Mouse (Mus musculus) forebrain, postnatal 0 days (tissue): ENCODE measurements at regions not wholly inside any gene's neighbourhood (a gene's known extent, or its start where the extent isn't known, plus 50 kb on each side); places are given as distances from the start of the nearest gene placed in this dataset.

ENCODE experiments used
- ATAC-seq: fragments of 200-750 bp; cut with Nextera tagmentation; 2 replicates; pipeline ENCODE4 v1.8.0; 2017; ENCODE audit warnings: mild to moderate bottlenecking, moderate library complexity
- DNase-seq: peaks from one replicate; pipeline ENCODE4 v3.0.0-alpha.2; 2015
- H3K27ac ChIP-seq: fragments of 300-500 bp; sonication (generic); 2 replicates; pipeline ENCODE4 v1.5.1; 2014; ENCODE audit warnings: low read depth, mild to moderate bottlenecking, antibody characterized with exemption, low read length, moderate library complexity, mixed read lengths
- H3K27me3 ChIP-seq: fragments of 300-500 bp; sonication (generic); 2 replicates; pipeline ENCODE4 v1.6.1; 2014; ENCODE audit warnings: mild to moderate bottlenecking, low read length, mixed read lengths; ENCODE audit not compliant: insufficient read depth
- H3K36me3 ChIP-seq: fragments of 300-500 bp; sonication (generic); 2 replicates; pipeline ENCODE4 v1.6.1; 2014; ENCODE audit warnings: mild to moderate bottlenecking, moderate library complexity; ENCODE audit not compliant: insufficient read depth
- H3K4me1 ChIP-seq: fragments of 300-500 bp; sonication (generic); 2 replicates; pipeline ENCODE4 v1.6.1; 2014; ENCODE audit warnings: antibody characterized with exemption; ENCODE audit not compliant: insufficient read depth
- H3K4me2 ChIP-seq: fragments of 300-500 bp; sonication (generic); 2 replicates; pipeline ENCODE4 v1.6.1; 2014; ENCODE audit warnings: low read depth, mild to moderate bottlenecking, moderate library complexity
- H3K4me3 ChIP-seq: fragments of 300-500 bp; sonication (generic); 2 replicates; pipeline ENCODE4 v1.5.1; 2014; ENCODE audit warnings: low read depth, low read length, mixed read lengths
- H3K9ac ChIP-seq: fragments of 300-500 bp; sonication (generic); 2 replicates; pipeline ENCODE4 v1.6.1; 2014; ENCODE audit warnings: mild to moderate bottlenecking
- H3K9me3 ChIP-seq: fragments of 300-500 bp; sonication (generic); 2 replicates; pipeline ENCODE4 v1.6.1; 2016; ENCODE audit warnings: low read length
- CTCF ChIP-seq: sonication (generic); IDR thresholded peaks from 2 replicates; pipeline ENCODE4 v1.5.1; 2016; ENCODE audit warnings: antibody characterized with exemption, control low read depth, low read depth
- WGBS: fragments of 180-500 bp; shearing (Covaris S2); extraction: QIAGEN DNeasy Blood & Tissue Kit; methylation state at CpG from one replicate; pipeline ENCODE4 v1.1.7; 2014; 5-methylcytosine and 5-hydroxymethylcytosine counted together

DNA sequence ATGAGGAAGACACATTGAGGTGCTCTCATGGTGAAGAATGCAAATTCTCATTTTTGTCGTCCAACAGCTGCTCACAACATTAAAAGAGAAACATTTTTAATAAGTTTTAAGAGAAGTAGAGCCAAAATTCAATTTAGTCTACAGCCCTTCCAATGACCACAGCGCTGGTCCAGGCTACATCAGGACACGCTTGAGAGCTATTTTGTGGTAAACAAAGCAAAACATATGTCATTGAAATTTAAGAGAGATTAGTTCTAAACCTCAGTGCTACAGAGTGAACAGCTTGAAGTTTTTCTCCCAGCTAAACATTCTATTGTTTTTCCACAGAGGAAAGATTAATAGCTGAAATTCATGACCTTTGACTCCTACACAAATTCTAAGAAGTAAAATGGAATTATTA, 1820.8 kb upstream of the Acvr2a start:
- no peak overlapping the region for H3K4me3 ChIP-seq
- no peak overlapping the region for H3K9ac ChIP-seq
- H3K4me2 ChIP-seq: no peak overlapping the region
- 74% methylated on average over 3 of the region's 3 CpGs for WGBS
- no peaks in the 10 kb centered on the region for H3K36me3 ChIP-seq
- no peak overlapping the region for H3K27ac ChIP-seq
- H3K9me3 ChIP-seq: no peaks in the 10 kb centered on the region
- no peaks in the 10 kb centered on the region for H3K4me1 ChIP-seq
- DNase-seq (no peak), ATAC-seq (no peak)
- H3K27me3 ChIP-seq: no peaks in the 10 kb centered on the region
- no peak for TF ChIP-seq CTCF

DNA sequence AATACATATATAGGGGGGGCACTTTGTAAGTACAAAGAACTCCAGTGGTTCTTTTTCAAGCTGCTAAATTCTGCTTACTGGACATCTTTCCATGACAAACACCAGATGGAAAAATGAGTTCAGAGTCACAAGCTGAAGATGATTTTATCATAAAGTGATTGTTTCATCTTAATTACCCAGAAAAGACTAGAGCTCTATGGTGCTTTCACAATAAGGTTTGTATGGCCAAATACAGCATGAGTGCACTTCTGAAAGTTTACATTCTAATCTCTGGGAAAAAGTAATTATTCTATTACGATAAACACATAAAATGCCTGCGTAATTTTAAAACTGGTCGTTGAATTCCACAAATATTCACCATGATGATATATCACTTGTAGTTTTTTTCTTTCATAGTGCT, 1821.2 kb upstream of the Acvr2a start:
- Histone ChIP-seq H3K9me3 (no peaks in the 10 kb centered on the region), H3K4me1 (no peaks in the 10 kb centered on the region), H3K4me2 (no peak overlapping the region), H3K4me3 (no peak overlapping the region), H3K9ac (no peak overlapping the region), H3K27ac (no peak overlapping the region), H3K27me3 (no peaks in the 10 kb centered on the region), H3K36me3 (no peaks in the 10 kb centered on the region)
- no peak for ATAC-seq
- WGBS: 91% methylated on average over 3 of the region's 3 CpGs
- no peak for TF ChIP-seq CTCF
- no peak for DNase-seq

DNA sequence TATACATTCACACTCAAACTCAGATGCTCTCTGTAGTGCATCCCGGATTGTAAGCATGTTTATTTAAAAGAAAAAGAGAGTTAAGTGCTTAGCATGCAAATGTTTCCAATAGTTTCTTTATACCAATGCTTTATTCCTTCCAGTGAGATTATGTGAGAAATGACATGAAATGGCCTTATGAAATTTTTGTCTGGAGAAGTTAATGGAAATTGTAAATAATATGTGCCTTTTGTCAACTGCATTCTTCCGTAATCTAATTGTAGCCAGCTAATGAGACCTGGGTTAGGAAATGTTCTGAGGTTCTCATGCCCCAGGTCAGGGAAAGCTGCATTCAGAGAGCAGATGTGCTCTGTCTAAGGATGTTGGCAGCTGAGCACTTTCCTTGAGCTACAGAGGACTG, 1827.2 kb upstream of the Acvr2a start:
- H3K4me2 ChIP-seq: no peak overlapping the region
- ATAC-seq (no peak), DNase-seq (no peak)

DNA sequence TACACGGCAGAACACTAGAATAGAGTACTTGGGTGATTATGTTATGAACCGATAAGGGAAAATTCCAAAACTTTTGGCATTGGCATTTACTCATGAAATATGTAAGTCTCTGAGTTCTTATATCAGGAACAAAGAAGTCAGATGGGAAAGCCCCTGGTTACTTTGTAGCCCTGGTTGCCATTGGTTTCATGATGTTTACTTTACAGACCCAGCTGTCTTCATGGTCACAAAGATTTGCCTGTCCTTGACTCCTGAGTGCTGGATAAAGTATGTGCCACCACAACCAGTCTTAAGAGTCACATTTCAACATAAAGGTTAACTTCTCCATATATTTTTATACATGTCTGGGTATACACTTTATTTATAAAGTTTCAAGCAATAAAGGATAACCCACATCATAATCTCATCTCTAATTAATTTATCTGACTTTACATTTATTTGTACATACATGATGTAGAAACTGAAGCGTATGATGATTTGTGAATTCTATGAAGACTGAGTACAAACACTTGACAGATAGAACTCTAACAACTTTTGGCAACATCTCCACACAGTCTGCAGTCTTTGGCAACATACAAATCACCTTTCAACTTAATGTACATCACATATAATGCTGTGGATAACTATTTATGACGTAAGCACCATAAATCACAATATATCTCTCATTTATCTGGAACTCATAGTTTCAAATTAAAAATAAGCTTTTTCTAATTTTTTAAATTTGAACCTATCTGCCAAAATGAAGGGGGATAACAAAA, 1827.8 kb upstream of the Acvr2a start:
- ATAC-seq (no peak), DNase-seq (no peak)
- H3K36me3 ChIP-seq: no peaks in the 10 kb centered on the region
- H3K9me3 ChIP-seq: no peaks in the 10 kb centered on the region
- 89% methylated on average over 4 of the region's 4 CpGs for WGBS
- no peaks in the 10 kb centered on the region for H3K4me1 ChIP-seq
- H3K4me2 ChIP-seq: no peak overlapping the region
- no peak overlapping the region for H3K27ac ChIP-seq
- no peaks in the 10 kb centered on the region for H3K27me3 ChIP-seq
- no peak for TF ChIP-seq CTCF
- no peak overlapping the region for H3K9ac ChIP-seq
- H3K4me3 ChIP-seq: no peak overlapping the region

More for the DNA sequence above, 1827.2 kb upstream of the Acvr2a start:
- H3K27ac ChIP-seq: no peak overlapping the region
- H3K4me3 ChIP-seq: no peak overlapping the region
- H3K4me1 ChIP-seq: no peaks in the 10 kb centered on the region
- WGBS: 83% methylated on average over 2 of the region's 2 CpGs
- no peaks in the 10 kb centered on the region for H3K36me3 ChIP-seq
- H3K9ac ChIP-seq: no peak overlapping the region
- no peaks in the 10 kb centered on the region for H3K27me3 ChIP-seq
- TF ChIP-seq CTCF: no peak
- H3K9me3 ChIP-seq: no peaks in the 10 kb centered on the region

DNA sequence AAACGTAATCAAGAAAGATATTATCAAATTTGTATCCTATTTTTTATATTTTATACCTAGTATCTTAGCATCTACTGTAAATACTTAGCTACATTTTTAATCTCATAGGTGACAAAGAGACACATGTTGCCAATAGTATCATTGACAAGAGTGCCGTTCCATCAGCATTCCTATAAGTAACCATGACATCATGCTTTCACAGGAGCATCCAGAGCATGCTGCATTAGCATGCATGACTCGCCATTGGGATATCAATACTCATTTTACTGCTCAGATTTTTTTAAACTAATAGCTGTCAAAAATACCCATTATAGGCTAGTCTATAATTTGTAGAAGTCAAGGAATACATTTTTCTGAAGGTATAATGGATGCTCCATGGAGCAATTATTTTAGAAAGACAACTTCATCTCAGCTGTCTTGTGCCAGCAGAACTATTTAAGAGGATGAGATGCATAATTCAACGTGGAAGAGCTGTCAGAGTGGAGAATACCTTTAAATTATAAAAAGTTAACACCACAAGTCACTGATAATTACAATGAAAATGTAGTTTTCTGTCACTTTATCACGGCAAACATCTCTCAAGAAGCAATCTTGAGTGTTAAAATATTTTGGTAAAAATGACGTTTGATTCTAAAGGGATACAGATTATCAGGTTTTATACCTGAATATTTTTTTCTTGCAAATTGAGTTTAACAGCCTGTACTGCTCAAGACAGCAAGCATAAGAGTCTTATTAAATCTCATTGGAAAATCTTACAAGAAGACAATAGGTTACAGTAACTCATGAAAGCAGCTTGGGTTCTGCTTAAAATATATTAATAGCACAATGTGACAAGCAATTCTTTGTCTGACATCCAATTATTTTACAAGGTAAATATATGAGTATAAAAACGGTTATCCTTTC, 1823.7 kb upstream of the Zeb2 start:
- 65% methylated on average over 7 of the region's 7 CpGs for WGBS
- Histone ChIP-seq H3K9me3 (no peaks in the 10 kb centered on the region), H3K36me3 (no peaks in the 10 kb centered on the region), H3K9ac (no peak overlapping the region), H3K4me1 (no peaks in the 10 kb centered on the region), H3K27me3 (no peaks in the 10 kb centered on the region), H3K4me2 (no peak overlapping the region), H3K27ac (no peak overlapping the region), H3K4me3 (no peak overlapping the region)
- ATAC-seq (peak; percentile 90), DNase-seq (no peak)
- no peak for TF ChIP-seq CTCF

DNA sequence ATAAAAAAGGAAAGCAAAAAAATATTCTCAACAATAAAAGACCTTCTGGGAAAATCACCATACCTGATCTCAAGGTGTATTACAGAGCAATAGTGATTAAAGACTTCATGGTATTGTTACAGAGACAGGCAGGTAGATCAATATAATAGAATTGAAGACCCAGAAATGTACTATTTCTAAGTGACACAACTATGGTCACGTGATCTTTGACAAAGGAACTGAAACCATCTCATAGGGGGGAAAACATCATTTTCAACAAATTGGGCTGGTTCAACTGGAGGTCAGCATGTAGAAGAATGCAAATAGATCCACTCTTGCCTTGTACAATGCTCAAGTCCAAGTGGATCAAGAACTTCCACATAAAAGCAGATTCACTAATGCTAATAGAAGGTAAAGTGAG, 1815.6 kb upstream of the Zeb2 start:
- DNase-seq (no peak), ATAC-seq (no peak)
- H3K27me3 ChIP-seq: no peaks in the 10 kb centered on the region
- no peak overlapping the region for H3K4me2 ChIP-seq
- H3K9me3 ChIP-seq: no peaks in the 10 kb centered on the region
- no peaks in the 10 kb centered on the region for H3K36me3 ChIP-seq
- no peaks in the 10 kb centered on the region for H3K4me1 ChIP-seq
- no peak for TF ChIP-seq CTCF
- no peak overlapping the region for H3K4me3 ChIP-seq
- no peak overlapping the region for H3K27ac ChIP-seq
- H3K9ac ChIP-seq: no peak overlapping the region
- WGBS: 81% methylated on average over 1 of the region's 1 CpGs

DNA sequence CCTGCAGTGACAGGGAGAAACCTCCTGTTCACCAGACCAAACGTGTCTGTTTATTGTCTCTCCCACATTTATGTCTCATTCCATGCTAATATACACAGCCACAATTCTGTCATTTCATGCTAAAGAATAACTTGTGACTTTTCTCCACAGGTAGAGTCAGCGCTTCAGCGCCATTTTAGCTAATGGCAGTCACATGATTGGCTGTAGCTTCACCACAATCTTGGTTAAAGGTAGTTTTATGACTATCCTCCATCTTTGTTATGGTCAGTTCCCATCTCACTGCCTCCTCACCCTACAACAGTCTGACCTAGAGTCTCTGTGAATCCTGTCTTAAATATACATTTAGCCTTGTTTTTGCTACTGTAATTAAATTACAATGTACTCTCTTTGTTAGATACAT, 1807.0 kb upstream of the Zeb2 start:
- no peaks in the 10 kb centered on the region for H3K27me3 ChIP-seq
- no peak overlapping the region for H3K27ac ChIP-seq
- no peaks in the 10 kb centered on the region for H3K4me1 ChIP-seq
- no peak for ATAC-seq
- no peak overlapping the region for H3K9ac ChIP-seq
- no peak overlapping the region for H3K4me3 ChIP-seq
- DNase-seq: no peak
- H3K9me3 ChIP-seq: no peaks in the 10 kb centered on the region
- 87% methylated on average over 3 of the region's 3 CpGs for WGBS
- H3K4me2 ChIP-seq: no peak overlapping the region
- TF ChIP-seq CTCF: no peak
- H3K36me3 ChIP-seq: no peaks in the 10 kb centered on the region
